Mouse (Mus musculus) brown adipose tissue, adult 24 weeks (tissue): ENCODE data around the gene Reep6. TPM values are rescaled to one million over a fixed set of nuclear protein-coding genes. Genes with fewer than 3 reads are reported as not detected.
A peak's percentile ranks its signal among the peaks of the same experiment; 100 is the strongest.

ENCODE experiments used
- H3K27ac ChIP-seq: fragments of 200-500 bp; replicated peaks from 2 replicates; pipeline ENCODE4 v1.5.1; 2012; ENCODE audit warnings: low read depth, mild to moderate bottlenecking, low read length
- H3K4me1 ChIP-seq: fragments of 200-500 bp; 2 replicates; pipeline ENCODE4 v1.6.1; 2012; ENCODE audit warnings: low read length, mixed read lengths; ENCODE audit not compliant: control insufficient read depth, insufficient read depth, insufficient read length
- H3K4me3 ChIP-seq: fragments of 200-500 bp; 2 replicates; pipeline ENCODE4 v1.5.1; 2012; ENCODE audit warnings: low read depth, mild to moderate bottlenecking, low read length, moderate library complexity; ENCODE audit not compliant: insufficient read depth
- polyA plus RNA-seq: library from polyadenylated mRNA; stranded (reverse); fragments of >200 nt; gene quantifications from 2 replicates; pipeline ENCODE4 v1.2.4, GENCODE M21; 2012; ENCODE audit not compliant: missing spikeins, insufficient read depth, insufficient read length

Gene Reep6
- polyA plus RNA-seq, 1 experiment: 17.7 TPM

- no peaks in the 10 kb centered on the region for H3K4me1 ChIP-seq
- no peak overlapping the region for H3K27ac ChIP-seq
- no peak overlapping the region for H3K4me3 ChIP-seq
These were observed 41.7 kb downstream of the Reep6 start for GRCm38 (mm10) chr10:80371411-80371966.

- no peaks in the 10 kb centered on the region for H3K4me1 ChIP-seq
- no peak overlapping the region for H3K27ac ChIP-seq
- H3K4me3 ChIP-seq: no peak overlapping the region
These were observed 42.2 kb downstream of the Reep6 start for GRCm38 (mm10) chr10:80371983-80372382.

- Histone ChIP-seq H3K4me3 (no peak overlapping the region), H3K27ac (no peak overlapping the region), H3K4me1 (no peaks in the 10 kb centered on the region)
These were observed 43.0 kb downstream of the Reep6 start for GRCm38 (mm10) chr10:80372706-80373105.

GRCm38 (mm10) chr10:80374063-80374462, 44.3 kb downstream of the Reep6 start:
- H3K4me3 ChIP-seq: no peak overlapping the region
- H3K4me1 ChIP-seq: no peaks in the 10 kb centered on the region
- H3K27ac ChIP-seq: no peak overlapping the region

- Histone ChIP-seq H3K4me1 (no peaks in the 10 kb centered on the region), H3K27ac (no peak overlapping the region), H3K4me3 (no peak overlapping the region)
These were observed 46.4 kb downstream of the Reep6 start for GRCm38 (mm10) chr10:80376160-80376559.

GRCm38 (mm10) chr10:80377716-80378115, 48.0 kb downstream of the Reep6 start:
- no peak overlapping the region for H3K27ac ChIP-seq
- no peak overlapping the region for H3K4me3 ChIP-seq
- no peaks in the 10 kb centered on the region for H3K4me1 ChIP-seq

- H3K27ac ChIP-seq: no peak overlapping the region
- H3K4me1 ChIP-seq: peaks cover 19% of the 10 kb centered on the region
- H3K4me3 ChIP-seq: no peak overlapping the region
These were observed 53.0 kb downstream of the Reep6 start for GRCm38 (mm10) chr10:80382641-80383365.

GRCm38 (mm10) chr10:80383431-80383830, 53.7 kb downstream of the Reep6 start:
- Histone ChIP-seq H3K4me1 (peaks cover 19% of the 10 kb centered on the region), H3K27ac (no peak overlapping the region), H3K4me3 (no peak overlapping the region)

GRCm38 (mm10) chr10:80384115-80384639, 54.4 kb downstream of the Reep6 start:
- Histone ChIP-seq H3K4me3 (no peak overlapping the region), H3K27ac (no peak overlapping the region)

GRCm38 (mm10) chr10:80384709-80385108, 55.0 kb downstream of the Reep6 start:
- no peak overlapping the region for H3K4me3 ChIP-seq

More at GRCm38 (mm10) chr10:80384115-80384639, 54.4 kb downstream of the Reep6 start:
- peaks cover 19% of the 10 kb centered on the region for H3K4me1 ChIP-seq

GRCm38 (mm10) chr10:80385310-80385709, 55.6 kb downstream of the Reep6 start:
- peak overlapping the region; percentile 75 for H3K4me3 ChIP-seq
- H3K27ac ChIP-seq: no peak overlapping the region
- peaks cover 19% of the 10 kb centered on the region for H3K4me1 ChIP-seq

More at GRCm38 (mm10) chr10:80384709-80385108, 55.0 kb downstream of the Reep6 start:
- no peak overlapping the region for H3K27ac ChIP-seq
- H3K4me1 ChIP-seq: peaks cover 19% of the 10 kb centered on the region

Other genes starting within 250 kb of the Reep6 start
- gene Sbno2, start 224.4 kb upstream of the Reep6 start, polyA plus RNA-seq: 14.3 and 16.2 TPM in 2 replicates
- 113 and 121 TPM in 2 replicates for gene Stk11, start 214.2 kb upstream of the Reep6 start, polyA plus RNA-seq
- gene Atp5d, start 191.3 kb upstream of the Reep6 start, polyA plus RNA-seq: 1,146 and 1,395 TPM in 2 replicates
- gene Cbarp, start 189.1 kb upstream of the Reep6 start, polyA plus RNA-seq: 1.1 and 1.5 TPM in 2 replicates
- gene Midn, start 181.7 kb upstream of the Reep6 start, polyA plus RNA-seq: 25.5 and 31.6 TPM in 2 replicates
- gene Cirbp, start 164.0 kb upstream of the Reep6 start, polyA plus RNA-seq: 15.1 and 27.5 TPM in 2 replicates
- gene 1600002K03Rik, start 157.0 kb upstream of the Reep6 start, polyA plus RNA-seq: 10.9 and 14.9 TPM in 2 replicates
- gene Efna2, start 150.5 kb upstream of the Reep6 start, polyA plus RNA-seq: 1.0 and 1.1 TPM in 2 replicates
- gene Mum1, start 103.5 kb upstream of the Reep6 start, polyA plus RNA-seq: 9.7 and 11.1 TPM in 2 replicates
- 732 and 1,152 TPM in 2 replicates for gene Ndufs7, start 80.8 kb upstream of the Reep6 start, polyA plus RNA-seq
- 10.5 and 17.8 TPM in 2 replicates for gene Gamt, start 68.9 kb upstream of the Reep6 start, polyA plus RNA-seq
- 51.6 and 76.7 TPM in 2 replicates for gene Dazap1, start 68.5 kb upstream of the Reep6 start, polyA plus RNA-seq
- gene Rps15, start 37.5 kb upstream of the Reep6 start, polyA plus RNA-seq: 1,089 and 1,107 TPM in 2 replicates
- 0.38 TPM in 1 of 2 replicates, not detected in the other for gene Apc2, start 34.0 kb upstream of the Reep6 start, polyA plus RNA-seq
- 24.3 and 25.7 TPM in 2 replicates for gene 2310011J03Rik, start 9.4 kb upstream of the Reep6 start, polyA plus RNA-seq
- 4.3 and 7.8 TPM in 2 replicates for gene Pcsk4, start 455 bp upstream of the Reep6 start, polyA plus RNA-seq
- 2.9 and 4.2 TPM in 2 replicates for gene Adamtsl5, start 18.5 kb downstream of the Reep6 start, polyA plus RNA-seq
- not detected in 2 replicates for gene Plk5, start 26.5 kb downstream of the Reep6 start, polyA plus RNA-seq
- 3.3 and 3.7 TPM in 2 replicates for gene Mex3d, start 57.7 kb downstream of the Reep6 start, polyA plus RNA-seq
- gene Mbd3, start 69.6 kb downstream of the Reep6 start, polyA plus RNA-seq: 79.3 and 90.4 TPM in 2 replicates
- 2,528 and 2,993 TPM in 2 replicates for gene Uqcr11, start 76.9 kb downstream of the Reep6 start, polyA plus RNA-seq
- gene Tcf3, start 103.7 kb downstream of the Reep6 start, polyA plus RNA-seq: 11.4 and 15.1 TPM in 2 replicates
- gene Onecut3, start 164.9 kb downstream of the Reep6 start, polyA plus RNA-seq: not detected in 2 replicates
- gene Atp8b3, start 209.2 kb downstream of the Reep6 start, polyA plus RNA-seq: not detected in 2 replicates
- gene Rexo1, start 231.6 kb downstream of the Reep6 start, polyA plus RNA-seq: 10.8 and 13.8 TPM in 2 replicates
- 4.1 and 4.2 TPM in 2 replicates for gene Klf16, start 247.4 kb downstream of the Reep6 start, polyA plus RNA-seq